Mouse (Mus musculus): ENCODE measurements at regions not wholly inside any gene's neighbourhood (a gene's known extent, or its start where the extent isn't known, plus 50 kb on each side); places are given as distances from the start of the nearest gene placed in this dataset.

DNA sequence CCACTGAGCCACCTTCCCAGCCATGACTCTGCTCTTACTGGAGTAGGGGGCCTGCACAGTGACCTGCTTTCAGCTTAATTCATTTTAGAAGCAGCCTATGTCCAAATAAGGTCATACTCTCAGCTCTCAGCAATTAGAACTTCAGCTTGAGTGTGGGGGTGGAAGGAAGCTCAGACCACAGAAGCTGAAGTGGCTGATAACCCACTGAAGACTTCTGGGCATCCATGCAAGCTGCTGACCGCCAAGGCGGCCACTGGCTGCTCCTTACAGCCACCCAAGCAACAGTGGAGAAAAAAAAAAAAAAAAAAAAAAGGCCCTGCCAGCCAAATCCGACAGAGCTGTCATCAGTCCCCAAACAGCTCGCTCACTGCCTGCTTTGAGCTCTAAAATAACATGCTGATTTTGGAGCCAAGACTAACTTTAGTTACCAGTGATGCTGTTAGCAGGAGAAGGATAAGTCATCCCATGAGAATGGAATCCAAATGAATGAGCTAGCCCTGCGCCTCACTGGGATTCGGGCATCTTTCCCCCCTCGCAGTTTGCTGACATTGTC lies 133.0 kb upstream of the Hs6st1 start:
- peak in 1 of 2 experiments; percentile 21 for DNase-seq

DNA sequence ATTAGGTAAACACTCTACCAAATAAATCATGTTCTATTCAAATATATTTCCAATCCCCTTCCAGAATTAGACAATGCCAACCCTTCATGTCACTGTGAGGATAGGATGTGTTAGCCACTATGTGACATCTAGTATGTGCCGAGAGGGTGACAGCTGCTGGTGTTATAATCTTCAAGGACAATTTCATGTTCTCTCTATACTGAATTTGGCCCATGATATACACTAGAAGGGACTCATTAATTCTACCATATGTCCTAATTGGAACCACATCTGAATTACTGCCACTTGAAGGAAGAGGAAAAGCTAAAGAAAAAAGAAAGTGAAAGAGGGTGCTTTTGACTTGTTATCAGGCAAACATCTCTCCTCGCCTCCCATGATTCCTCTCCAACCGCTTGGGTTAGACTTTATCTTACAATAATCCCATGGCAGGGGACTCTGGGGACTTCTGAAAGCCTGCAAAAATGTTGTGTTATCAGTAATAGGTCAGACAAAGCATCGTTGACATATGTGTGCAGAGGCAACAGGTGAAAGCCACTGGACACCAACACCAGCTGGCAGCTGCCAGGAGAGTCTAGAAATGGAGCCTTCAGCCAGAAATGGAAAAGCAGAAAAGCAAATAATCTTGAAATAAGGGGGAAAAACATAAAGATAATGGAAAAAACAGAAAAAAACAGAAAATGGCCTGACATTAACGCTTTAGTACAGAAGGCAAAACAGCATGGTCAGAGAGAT lies 131.7 kb upstream of the Hs6st1 start:
- no peak for DNase-seq

DNA sequence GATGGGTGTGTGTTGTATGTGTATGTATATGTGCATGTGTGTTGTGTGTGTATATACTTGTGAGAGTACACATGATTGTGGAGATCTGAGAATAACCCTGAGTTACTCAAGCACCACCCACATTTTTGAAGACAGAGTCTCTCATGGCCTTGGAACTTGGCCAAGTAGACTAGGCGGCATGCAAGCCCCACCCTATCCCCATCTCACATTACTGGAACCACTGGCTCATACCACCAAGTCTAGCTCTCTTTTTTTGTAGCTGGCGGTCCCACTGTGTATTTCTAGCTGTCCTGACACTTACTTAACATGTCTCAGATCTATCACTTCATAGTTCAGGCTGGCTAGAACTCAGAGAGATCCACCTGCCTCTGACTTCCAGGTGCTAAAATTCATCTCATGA lies 128.0 kb upstream of the Hs6st1 start:
- DNase-seq: no peak

DNA sequence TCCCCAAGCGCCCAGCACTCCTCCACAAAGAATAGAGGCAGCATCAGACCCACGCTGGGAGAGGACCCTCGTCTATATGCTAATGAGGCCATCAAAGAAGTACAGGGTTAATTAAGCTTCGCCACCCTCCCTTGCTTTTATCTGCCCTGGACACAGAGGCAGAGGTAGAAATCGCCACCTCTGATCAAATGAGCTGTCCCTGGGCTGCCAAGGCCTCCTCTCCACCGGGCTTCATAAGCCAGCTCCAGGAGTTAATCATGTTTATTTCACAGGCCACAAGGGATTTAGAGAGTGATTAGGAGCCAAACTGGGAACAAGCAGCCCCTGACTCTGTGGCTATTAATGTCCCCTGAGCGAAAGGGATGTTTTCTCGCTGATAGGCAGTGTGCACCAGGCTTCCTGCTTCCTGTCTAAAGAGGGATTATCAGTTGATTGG lies 126.5 kb upstream of the Hs6st1 start:
- DNase-seq: no peak

DNA sequence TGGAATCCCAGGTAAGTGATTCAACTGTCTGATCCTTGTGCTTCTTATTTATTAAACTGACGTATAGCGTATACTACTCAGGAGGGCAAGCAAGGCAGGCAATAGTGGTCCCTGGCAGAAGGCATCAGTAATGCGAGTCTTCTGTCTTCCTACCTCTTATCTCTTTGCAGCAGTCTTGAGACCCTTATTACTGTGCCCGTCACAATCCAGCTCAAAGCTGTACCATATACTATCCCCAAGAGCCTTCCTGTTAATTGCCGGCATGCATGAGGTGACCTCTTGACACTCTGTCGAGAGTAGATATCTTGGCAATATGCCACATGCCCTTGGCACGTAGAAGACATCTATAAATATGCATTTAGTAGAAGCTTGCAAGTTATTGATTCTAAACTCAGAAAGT lies 126.0 kb upstream of the Hs6st1 start:
- DNase-seq: no peak

DNA sequence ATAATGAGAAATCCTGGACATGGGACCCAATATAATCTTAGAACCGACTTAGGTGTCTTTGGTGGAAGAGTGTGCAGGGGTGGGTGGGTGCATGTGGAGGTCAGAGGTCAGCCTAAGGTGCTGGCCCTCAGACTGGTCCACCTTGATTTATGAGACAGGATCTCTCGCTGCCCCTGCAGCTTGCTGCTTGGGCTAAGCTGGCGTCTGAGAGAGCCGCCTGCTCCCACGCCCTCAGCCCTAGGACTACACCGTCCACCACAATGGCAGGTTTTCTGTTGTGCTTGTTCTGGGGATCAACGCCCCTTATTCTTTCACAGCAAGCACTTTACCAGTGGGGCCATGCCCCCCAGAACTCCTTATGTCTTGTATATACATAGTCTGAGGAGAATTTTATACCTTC lies 124.4 kb upstream of the Hs6st1 start:
- no peak for DNase-seq

DNA sequence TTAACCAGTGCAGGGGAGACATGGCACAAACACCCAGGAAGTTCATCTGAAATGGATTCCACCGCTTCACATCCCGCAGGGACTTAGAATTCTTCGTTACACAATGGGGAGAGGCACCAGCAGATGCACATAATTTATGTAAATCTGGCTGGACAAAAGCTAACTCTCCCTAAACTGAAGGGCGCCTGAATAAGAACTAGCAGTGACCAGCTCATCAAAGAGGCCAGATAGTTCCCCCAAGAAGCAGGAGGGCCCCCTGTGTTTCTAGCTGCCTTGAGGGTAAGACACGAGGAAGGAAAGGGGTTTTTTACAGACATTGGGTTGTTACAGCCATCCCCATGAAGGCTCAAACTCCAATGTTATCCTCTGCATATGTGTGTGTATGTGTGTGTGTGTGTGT lies 123.8 kb upstream of the Hs6st1 start:
- no peak for DNase-seq

DNA sequence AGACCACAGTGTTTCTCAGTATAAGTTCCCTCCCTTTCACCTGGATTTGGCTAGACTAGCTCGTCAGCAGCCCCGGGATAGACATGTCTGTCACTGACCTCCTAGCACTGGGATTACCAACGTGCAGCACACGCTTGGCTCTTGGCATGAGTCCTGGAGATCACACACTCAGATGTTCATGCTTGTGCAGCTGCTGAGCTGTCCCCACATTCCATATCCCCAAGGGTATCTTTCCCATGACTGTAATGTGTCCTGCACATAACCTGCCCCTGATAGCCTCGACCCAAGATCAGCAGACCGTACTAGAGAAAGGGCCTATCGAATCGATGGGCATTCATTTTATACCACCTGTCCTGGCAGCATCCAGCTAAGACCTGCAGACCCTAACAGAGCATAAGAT lies 123.4 kb upstream of the Hs6st1 start:
- DNase-seq: no peak

DNA sequence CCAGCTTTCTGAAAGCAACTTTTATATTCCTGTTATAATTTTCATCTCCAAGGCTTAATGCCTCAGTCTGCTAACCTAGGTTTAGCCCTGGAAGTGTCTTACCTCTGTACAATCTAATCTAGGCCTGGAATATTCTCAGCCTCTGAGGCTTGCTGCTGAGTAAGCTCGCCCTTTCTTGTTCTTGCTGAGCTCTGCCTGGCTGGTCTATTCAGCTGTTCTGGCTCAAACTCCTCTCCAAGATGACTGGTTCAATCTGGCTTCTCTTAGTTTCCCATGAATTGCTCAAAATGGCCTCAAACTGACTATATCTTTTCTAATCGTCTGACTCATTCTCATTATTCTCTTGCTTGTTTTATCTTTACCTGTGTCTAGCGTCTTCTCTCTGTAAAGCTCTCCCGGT lies 122.6 kb upstream of the Hs6st1 start:
- no peak for DNase-seq

DNA sequence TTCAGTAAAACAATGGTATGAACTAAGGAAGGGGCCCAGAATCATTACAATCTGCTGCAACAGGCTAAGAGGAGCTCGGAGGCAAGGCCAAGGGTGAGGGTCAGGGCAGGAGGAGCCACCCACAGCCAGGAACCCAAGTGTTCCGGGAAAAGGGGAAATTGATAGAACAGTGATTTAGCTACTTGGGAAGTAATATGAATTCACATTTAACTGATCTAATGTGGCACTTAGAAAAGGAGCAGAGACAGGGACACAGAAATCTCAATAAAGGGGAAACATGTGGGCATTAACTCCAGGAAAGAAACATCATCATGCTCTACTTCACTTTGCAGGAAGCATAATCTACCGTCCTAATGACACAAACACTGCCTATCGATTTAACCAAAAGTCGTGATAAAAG lies 120.1 kb upstream of the Hs6st1 start:
- no peak for DNase-seq

DNA sequence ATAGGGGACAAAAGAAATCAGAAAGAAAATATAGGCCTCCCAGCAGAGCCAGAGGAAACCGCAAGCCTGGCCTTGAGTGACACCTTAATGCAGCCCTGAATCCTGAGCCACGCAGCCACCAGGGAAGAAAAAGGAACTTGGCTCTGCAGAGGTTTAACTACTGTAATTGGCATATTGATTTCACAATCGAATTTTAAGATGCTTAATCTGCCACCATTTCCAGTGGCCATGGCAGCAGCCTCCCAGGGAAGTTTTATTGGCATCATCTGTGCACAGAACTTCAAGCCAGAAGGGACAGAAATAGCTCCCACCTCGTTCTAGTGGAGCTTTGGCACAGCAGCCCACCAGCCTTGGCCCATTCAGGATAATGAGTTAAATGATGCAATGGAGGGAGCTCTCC lies 117.1 kb upstream of the Hs6st1 start:
- DNase-seq: no peak

DNA sequence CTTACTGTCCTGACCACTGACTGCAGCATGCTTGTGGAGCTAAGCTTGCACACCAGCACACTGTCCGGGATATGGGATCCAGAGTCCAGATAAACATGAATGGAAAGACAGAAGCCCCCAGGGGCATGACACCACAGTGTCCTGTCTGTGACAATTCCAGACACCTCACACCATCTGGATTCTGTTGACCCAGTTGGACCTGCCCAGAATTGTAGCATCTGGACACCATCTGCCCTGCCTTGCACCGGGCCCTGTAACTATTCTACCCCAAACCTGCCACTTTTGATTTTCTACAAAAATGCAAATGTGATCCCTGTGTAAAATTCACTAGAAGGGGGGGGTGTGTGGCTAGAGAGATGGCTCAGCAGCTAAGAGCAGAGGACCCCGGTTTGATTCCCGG lies 114.5 kb upstream of the Hs6st1 start:
- no peak for DNase-seq

DNA sequence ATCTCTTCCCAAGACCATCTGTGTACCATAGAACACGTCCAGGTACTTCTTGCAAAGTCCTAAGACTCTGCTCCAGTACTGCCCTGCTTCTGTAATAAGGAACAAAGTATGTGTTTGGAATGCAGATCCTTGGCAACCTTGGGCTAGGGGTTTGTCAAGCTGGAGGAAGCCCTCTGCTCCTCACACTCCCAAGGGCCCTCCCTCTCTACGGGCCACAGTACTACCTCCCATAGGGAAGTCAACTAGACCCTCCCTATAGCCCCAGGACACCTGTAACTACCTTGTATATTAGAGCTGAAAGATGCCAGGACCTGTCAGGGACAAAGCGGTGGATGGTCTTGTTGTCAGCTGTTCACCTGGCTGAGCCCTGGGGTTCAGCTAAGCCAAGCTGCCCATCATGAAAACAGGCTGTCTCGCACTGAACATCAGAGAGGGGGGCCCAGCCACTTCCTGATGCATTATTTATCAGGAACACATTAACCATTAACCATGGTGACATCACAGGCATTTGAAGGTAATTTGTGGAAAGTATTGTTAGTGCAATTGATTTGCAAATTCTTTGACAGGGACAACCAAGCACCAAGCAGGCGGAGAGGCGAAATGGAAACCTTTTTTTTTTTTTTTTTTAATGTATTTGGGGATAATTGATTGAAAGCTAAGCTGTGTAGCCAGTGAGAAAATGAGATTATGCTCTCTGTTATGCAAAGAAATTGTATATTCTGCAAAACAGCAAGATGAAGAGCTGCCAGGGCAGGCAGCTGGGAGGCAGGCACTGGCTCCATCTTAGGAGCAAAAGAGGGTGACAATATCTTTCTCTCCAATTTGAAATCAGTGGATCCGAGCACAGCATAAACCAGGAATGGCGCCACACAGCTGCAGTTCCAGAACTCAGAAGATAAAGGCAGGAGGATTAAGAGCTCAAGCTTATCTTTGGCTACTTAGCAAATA lies 110.5 kb upstream of the Hs6st1 start:
- no peak for DNase-seq

DNA sequence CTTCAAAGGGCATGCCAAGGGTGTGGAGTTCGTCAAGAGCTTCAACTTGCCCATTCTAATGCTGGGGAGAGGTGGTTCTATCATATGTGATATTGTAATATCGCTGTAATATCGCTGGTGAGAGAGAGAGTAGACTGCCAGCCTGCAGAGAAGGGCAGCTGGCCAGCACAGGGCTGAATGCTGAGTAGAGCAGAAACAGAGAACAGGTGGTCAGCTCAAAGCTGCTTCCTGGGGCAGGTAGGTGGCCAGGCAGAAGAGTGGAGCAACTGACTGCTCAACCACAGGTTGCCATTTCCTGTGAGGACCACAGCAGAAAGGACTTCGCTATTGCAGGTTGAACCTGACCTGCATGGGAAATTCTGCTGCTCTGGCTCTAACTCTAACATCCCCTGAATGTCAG lies 108.5 kb upstream of the Hs6st1 start:
- DNase-seq: peak; percentile 85 to 91

DNA sequence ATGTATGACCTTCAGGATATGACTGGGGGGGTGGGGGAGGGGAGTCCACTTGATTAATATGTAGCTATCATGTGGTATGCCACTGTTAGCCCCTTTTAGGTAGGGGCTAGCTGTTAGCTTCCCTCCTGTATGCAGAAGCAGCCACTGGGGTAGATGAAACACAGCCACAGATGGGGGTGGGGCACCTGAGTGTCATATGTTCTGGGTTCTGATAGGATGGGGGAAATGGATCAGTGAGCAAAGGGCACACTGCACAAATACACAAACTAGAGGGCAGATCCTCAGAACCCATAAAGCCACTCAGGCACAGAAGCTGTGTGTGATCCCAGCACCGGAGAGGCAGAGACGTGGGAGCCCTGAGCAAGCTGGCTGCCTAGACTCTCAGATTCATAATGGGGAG lies 107.4 kb upstream of the Hs6st1 start:
- peak in 1 of 2 experiments; percentile 21 for DNase-seq

DNA sequence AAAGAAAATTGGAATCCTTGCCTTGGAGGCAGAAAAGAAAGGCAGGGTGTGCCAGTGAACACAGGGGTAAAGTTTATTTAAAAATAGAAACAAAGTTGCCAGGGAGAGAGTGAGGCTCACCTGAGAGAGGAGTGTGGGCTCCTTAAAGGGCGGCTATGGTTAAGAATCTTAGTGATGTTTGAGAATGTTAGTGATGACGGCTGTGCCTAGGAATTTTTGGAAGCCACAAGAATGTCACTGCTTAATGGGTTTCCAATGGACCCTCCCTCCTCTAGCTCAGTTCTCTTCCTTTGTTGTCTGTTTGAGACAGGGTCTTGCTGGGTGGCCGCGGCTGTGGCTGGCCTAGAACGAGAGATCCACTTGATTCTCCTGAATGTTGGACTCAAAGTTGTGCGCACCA lies 106.3 kb upstream of the Hs6st1 start:
- DNase-seq: no peak

DNA sequence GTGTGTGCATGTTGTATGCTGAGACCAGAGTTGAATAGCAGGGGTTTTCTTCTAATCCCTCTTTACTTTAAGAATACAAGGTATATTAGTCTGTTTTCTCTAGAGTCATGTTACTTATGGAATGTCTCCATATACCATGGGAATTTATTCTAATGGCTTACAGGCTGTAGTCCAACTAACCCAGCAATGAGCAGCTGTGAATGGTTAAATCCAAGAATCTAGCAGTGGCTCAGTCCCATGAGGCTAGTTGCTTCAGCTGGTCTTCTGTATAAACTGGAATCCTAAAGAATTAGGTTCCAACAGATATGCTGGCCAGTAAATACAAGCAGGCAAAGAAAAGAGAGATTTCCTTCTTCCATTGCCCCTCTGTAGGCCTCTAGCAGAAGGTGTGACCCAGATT lies 99.7 kb upstream of the Hs6st1 start:
- no peak for DNase-seq

DNA sequence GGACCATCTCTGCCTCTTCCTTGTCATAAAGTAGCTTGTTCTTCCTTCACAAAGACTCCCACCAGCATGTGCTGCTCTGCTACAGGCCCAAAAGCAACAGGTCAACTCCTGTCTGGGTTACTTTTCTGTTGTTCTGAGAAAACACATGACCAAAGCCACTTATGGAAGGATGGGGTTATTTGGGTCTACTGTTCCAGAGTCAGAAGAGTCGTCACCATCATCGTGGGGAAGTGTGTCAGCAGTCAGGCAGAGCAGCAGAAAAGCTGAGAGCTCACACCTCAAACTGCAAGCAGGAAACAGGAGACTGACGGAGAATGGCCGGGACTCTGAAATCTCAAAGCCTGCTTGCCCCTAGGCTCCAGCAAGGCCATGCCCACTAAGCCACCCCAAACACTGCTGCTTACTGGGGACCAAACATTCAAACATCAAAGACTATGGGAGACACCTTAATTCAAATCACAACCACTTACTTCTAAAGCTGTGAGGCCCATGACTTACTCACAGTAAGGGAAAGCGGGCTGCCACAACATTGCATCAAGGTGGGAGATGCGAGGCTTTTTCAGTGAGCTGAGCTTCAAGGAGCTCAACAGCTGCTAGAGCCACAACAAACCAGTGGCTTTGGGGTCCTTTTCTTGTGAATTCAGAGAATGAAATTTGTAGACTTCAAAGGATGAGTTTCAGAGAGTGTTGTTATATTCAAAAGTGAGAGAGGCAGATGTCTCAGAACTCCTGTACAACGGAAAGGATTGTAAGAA lies 96.6 kb upstream of the Hs6st1 start:
- DNase-seq: no peak

DNA sequence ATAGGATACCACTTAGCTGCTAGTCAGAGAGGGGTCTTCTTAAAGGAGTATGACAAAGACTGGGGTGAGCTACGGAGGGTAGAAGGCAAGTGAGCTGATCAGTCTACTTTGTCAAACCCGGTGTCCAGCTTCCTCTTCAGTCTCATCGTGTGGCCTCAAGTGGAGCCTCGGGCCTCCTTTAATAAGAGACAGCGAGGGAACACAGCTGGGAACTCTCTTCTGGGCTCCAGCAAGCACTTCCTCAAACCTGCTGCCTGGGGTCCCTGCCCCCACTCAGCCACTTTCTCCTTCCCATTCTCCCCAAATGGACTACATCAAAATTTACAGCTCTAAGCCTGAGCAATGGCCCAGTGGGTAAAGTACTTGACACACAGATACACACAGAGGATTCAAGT lies 96.0 kb upstream of the Hs6st1 start:
- DNase-seq: no peak

DNA sequence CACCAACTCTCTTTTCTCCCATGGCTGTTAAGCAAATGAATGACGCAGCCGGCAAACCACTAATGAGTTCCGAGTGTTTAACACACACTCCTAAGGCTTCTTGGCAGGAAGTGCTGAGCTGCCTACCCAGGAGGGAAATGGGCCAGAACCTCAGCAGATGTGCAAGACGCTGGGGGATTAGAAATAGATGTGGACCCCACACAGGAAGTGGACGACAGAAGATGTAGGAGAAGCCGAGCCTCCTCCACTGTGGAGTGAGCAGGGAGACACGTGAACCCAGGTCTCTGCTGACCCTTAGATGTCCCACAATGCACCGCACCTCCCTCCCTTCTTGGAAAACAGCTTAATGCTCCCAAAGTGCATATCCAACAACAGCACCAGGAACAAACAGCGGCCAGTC lies 94.8 kb upstream of the Hs6st1 start:
- DNase-seq: no peak

DNA sequence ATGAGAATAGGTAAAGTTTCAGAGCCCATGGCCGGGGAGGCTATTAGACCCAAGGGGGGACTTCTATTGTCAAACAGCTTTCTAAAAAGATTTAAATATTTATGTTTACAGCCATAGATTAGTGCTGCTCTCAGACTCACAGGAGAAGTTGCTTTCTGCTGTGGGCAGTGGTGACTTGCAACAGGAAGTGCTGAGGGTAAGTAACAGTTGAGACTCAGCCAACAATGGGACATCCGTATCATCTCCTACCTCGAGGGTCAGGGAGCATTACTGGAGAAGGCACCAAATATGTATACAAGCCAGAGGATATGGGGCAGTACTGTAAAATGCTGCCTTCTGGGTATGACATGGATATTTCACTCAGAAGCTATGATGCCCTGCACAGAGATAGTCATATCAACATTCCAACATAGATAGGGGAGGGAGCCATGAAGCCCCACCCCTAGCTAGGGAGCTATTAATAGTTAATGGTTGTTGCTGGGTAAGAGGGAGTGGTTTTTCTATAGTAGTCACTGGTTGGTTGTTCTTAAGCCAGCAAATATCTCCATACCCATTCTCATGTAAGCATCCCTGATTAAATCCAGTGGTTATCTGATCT lies 92.5 kb upstream of the Hs6st1 start:
- DNase-seq: no peak

DNA sequence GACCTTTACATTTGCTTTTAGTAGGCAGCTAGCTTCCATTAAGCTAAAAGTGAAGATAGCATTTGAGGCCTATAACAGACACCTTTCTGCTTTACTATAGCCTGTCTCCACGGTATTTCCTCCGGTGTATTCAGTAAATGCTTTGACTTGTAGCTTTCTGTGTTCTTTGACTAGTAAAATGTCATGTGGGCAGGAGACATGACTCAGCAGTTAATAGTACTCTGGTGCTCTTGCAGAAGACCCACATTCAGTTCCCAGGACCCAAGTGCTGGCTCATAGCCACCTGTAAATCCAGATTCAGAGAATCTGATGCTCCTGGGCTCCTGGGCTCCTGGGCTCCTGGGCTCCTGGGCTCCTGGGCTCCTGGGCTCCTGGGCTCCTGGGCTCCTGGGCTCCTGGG lies 91.7 kb upstream of the Hs6st1 start:
- no peak for DNase-seq

DNA sequence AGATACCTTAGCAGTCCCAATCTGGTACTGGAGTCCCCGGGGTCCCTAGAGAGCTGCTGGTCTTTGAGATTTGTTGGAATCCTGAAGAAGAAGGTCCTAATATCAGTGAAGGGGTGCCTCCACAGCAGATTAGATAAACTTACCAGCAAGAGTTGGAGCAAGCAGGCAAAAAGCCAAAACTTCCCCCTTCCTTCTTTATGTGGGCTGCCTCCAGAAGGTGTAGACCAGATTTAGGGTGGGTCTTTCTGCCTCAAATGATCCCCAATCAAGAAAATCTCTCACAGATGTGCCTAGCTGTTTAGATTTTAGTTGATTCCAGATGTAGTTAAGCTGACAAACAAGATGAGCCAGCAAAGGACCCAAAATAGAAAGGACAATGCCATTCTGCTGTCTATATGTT lies 90.1 kb upstream of the Hs6st1 start:
- DNase-seq: no peak

All from cerebellum, postnatal 25 days (tissue).